Mouse (Mus musculus): ENCODE results near the gene Eif4g3.

DNA sequence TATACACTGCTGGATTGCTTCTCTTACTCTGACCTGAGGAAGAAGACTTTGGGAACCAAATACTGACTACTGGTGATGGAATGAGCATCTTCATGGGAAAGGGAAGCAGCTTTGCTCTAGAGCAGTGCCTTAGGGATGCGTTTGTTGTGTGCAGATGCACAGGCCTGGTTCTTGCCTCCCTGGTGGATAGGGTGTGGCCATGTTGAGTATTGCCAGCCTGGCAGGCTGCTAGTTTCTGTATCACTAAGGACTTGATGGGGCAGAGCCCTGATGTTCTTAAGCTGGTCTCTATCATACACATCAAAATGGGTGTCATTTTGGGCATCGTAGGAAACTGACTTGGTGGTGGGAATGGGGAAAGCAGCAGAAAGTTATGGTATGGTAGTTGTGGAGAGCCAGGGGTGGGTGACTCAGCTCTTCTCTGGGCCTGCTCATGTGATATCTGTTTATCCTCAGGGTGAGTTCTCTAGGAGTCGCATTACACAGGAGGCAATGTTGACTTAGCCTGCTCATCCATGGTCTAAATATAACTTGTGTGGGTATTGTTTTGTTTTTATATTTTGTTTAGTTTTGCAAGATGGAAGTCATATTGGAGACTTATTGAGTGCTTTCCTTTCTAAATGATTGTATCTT is 85.0 kb downstream of the Eif4g3 start:
- TF ChIP-seq CTCF (IDR thresholded peaks at IDR 0.05) (no peak), EP300 (IDR thresholded peaks at IDR 0.05; ENCODE audit: insufficient read depth, low read depth, low read length) (no peak), POLR2A (IDR thresholded peaks at IDR 0.05; ENCODE audit: insufficient read depth, low read depth, low read length) (no peak)
